In genomic region chr11:80141825-80142521, GRCm38 (mm10) we compare ENCODE assay signal across 8 mouse cellular contexts. TPM values are rescaled to one million over a fixed set of nuclear protein-coding genes. Genes with fewer than 3 reads are reported as not detected.
A peak's percentile ranks its signal among the peaks of the same experiment; 100 is the strongest.
DNase-seq lines count a peak whose midpoint lies in the region; ATAC-seq and TF ChIP-seq lines count a peak whose summit lies in the region.

Gene Tefm (minus strand): TSS chr11:80142175.

- WGBS in embryonic facial prominence, embryonic 14.5 days, result 0% methylated on average over 31 of the region's 40 CpGs
- under 1% methylated on average over 40 of the region's 40 CpGs for WGBS in heart, adult 2 months
- under 1% methylated on average over 40 of the region's 40 CpGs for WGBS in limb, embryonic 13.5 days
- WGBS in midbrain, embryonic 16.5 days, result under 1% methylated on average over 40 of the region's 40 CpGs

- peak; percentile 95 for ATAC-seq in embryonic facial prominence, embryonic 14.5 days (ENCODE audit: low read depth)
- ATAC-seq in limb, embryonic 13.5 days (ENCODE audit: low FRiP score, low read depth), result peak; percentile 94
- peak; percentile 95 for ATAC-seq in midbrain, embryonic 16.5 days

- peaks cover 7% of the 10 kb centered on the region for H3K4me1 ChIP-seq in embryonic facial prominence, embryonic 14.5 days (ENCODE audit: control insufficient read depth, insufficient read depth, low read length)
- H3K4me1 ChIP-seq in heart, adult 2 months (ENCODE audit: control insufficient read depth, insufficient read depth, low read length), result peaks cover 2% of the 10 kb centered on the region
- peaks cover 12% of the 10 kb centered on the region for H3K4me1 ChIP-seq in limb, embryonic 13.5 days
- H3K4me1 ChIP-seq in midbrain, embryonic 16.5 days (ENCODE audit: control insufficient read depth, insufficient read depth, low read length), result peaks cover 16% of the 10 kb centered on the region

- peak within 1 kb of the TSS; percentile 88 for H3K4me2 ChIP-seq in embryonic facial prominence, embryonic 14.5 days (ENCODE audit: low read depth, low read length)
- H3K4me2 ChIP-seq in limb, embryonic 13.5 days (replicated peaks), result peak within 1 kb of the TSS; percentile 77
- peak within 1 kb of the TSS; percentile 87 for H3K4me2 ChIP-seq in midbrain, embryonic 16.5 days (ENCODE audit: low read length)

- H3K9me3 ChIP-seq in embryonic facial prominence, embryonic 14.5 days (ENCODE audit: control insufficient read depth, low read length), result no peaks in the 10 kb centered on the region
- H3K9me3 ChIP-seq in limb, embryonic 13.5 days, result no peaks in the 10 kb centered on the region
- H3K9me3 ChIP-seq in midbrain, embryonic 16.5 days (replicated peaks; ENCODE audit: control insufficient read depth, low read length, poor library complexity, severe bottlenecking), result no peaks in the 10 kb centered on the region

- H3K27me3 ChIP-seq in embryonic facial prominence, embryonic 14.5 days (replicated peaks; ENCODE audit: control insufficient read depth, insufficient read depth, low read length), result no peaks in the 10 kb centered on the region
- no peaks in the 10 kb centered on the region for H3K27me3 ChIP-seq in heart, adult 2 months (ENCODE audit: control insufficient read depth, insufficient read depth, low read length)
- no peaks in the 10 kb centered on the region for H3K27me3 ChIP-seq in limb, embryonic 13.5 days
- H3K27me3 ChIP-seq in midbrain, embryonic 16.5 days (ENCODE audit: control insufficient read depth, insufficient read depth, low read depth, low read length), result no peaks in the 10 kb centered on the region

- H3K4me3 ChIP-seq in embryonic facial prominence, embryonic 14.5 days (ENCODE audit: low read depth, low read length), result peak within 1 kb of the TSS; percentile 87
- peak within 1 kb of the TSS; percentile 76 for H3K4me3 ChIP-seq in heart, adult 2 months
- peak within 1 kb of the TSS; percentile 83 for H3K4me3 ChIP-seq in limb, embryonic 13.5 days
- peak within 1 kb of the TSS; percentile 67 for H3K4me3 ChIP-seq in midbrain, embryonic 16.5 days (ENCODE audit: low read depth, low read length)

- TF ChIP-seq EP300 in heart, adult 2 months (IDR thresholded peaks at IDR 0.05; ENCODE audit: insufficient read depth, low read depth, low read length), result no peak

- peak; percentile 93 for DNase-seq in 3T3-L1 (ENCODE audit: low read depth, low spot score)
- peak; percentile 56 to 76 for DNase-seq in adrenal gland, postnatal 4 days (ENCODE audit: low spot score in 2 of 2)
- DNase-seq in embryonic facial prominence, embryonic 14.5 days (ENCODE audit: low spot score), result peak; percentile 93
- DNase-seq in heart, adult 2 months, result peak; percentile 85 to 89
- peak; percentile 72 to 85 for DNase-seq in kidney, adult 8-10 months
- peak; percentile 73 to 82 for DNase-seq in spleen, postnatal 10 days (ENCODE audit: low spot score in 2 of 2)

- H3K27ac ChIP-seq in embryonic facial prominence, embryonic 14.5 days (replicated peaks; ENCODE audit: low read depth, low read length), result peak within 1 kb of the TSS; percentile 90
- H3K27ac ChIP-seq in heart, adult 2 months, result peak within 1 kb of the TSS; percentile 91
- peak within 1 kb of the TSS; percentile 87 for H3K27ac ChIP-seq in limb, embryonic 13.5 days
- peak within 1 kb of the TSS; percentile 94 for H3K27ac ChIP-seq in midbrain, embryonic 16.5 days (ENCODE audit: low read length)

- peak; percentile 96 for TF ChIP-seq POLR2A in heart, adult 2 months (IDR thresholded peaks at IDR 0.05; ENCODE audit: insufficient read depth, low read depth, low read length)

- H3K79me2 ChIP-seq in heart, adult 2 months (replicated peaks; ENCODE audit: control insufficient read depth, insufficient read depth, low read length), result no peaks in the 10 kb centered on the region

- intact Hi-C loops in heart, adult 2 months (cut with DNase I), result loop anchor here (2.0 to 5.0 kb wide), 2 partner anchors 43 to 55 kb away; partner anchors contain the start of gene Atad5

- H3K9ac ChIP-seq in embryonic facial prominence, embryonic 14.5 days (ENCODE audit: low read depth, low read length), result peak within 1 kb of the TSS; percentile 86
- peak within 1 kb of the TSS; percentile 84 for H3K9ac ChIP-seq in heart, adult 2 months (ENCODE audit: low read depth, low read length)
- peak within 1 kb of the TSS; percentile 82 for H3K9ac ChIP-seq in limb, embryonic 13.5 days
- peak within 1 kb of the TSS; percentile 91 for H3K9ac ChIP-seq in midbrain, embryonic 16.5 days (ENCODE audit: low read depth, low read length)

- H3K36me3 ChIP-seq in embryonic facial prominence, embryonic 14.5 days (ENCODE audit: control insufficient read depth, insufficient read depth, low read length), result peaks cover 32% of the 10 kb centered on the region
- H3K36me3 ChIP-seq in heart, adult 2 months (ENCODE audit: control insufficient read depth, insufficient read depth, low read length), result no peaks in the 10 kb centered on the region; the same call in 1 of the 2 replicates
- H3K36me3 ChIP-seq in limb, embryonic 13.5 days, result peaks cover 31% of the 10 kb centered on the region
- H3K36me3 ChIP-seq in midbrain, embryonic 16.5 days (ENCODE audit: control insufficient read depth, insufficient read depth, low read length), result 0 out of 2 replicates have a peak, but pooled peaks cover 5% of the 10 kb centered on the region

- TF ChIP-seq CTCF in heart, adult 2 months (IDR thresholded peaks at IDR 0.05), result no peak

RNA-seq across cellular contexts. Expression of gene Tefm, which starts in this region (rescaled TPM):
- total RNA-seq in adrenal gland, postnatal 4 days (2021), result 10 to 100 TPM; 20.9 to 22.8 TPM
- 21.6 and 23.9 TPM in 2 replicates for polyA plus RNA-seq in embryonic facial prominence, embryonic 14.5 days (2014; fragmentation: Nextera tagmentation; extraction: Ambion mirVana)
- 10 to 100 TPM; 24.4 to 28.7 TPM for total RNA-seq in heart, adult 2 months (2021)
- 14.7 and 21.3 TPM in 2 replicates for polyA plus RNA-seq in heart, adult 2 months (2012; rRNA removed)
- 31.2 and 34.2 TPM in 2 replicates for polyA plus RNA-seq in limb, embryonic 13.5 days (2015; fragmentation: Nextera tagmentation; extraction: Ambion mirVana)
- 22.2 and 22.4 TPM in 2 replicates for polyA plus RNA-seq in midbrain, embryonic 16.5 days (2015; fragmentation: Nextera tagmentation; extraction: Ambion mirVana)

Comparison
In these comparisons a context has a peak if more than half of its experiments do, and no peak if none do; other contexts are left out.
1. Peak in every context shown above with its lines: DNase-seq, ATAC-seq, H3K4me3 ChIP-seq and H3K27ac ChIP-seq.